Mouse (Mus musculus) heart, embryonic 13.5 days (tissue): Measurements from ENCODE around the gene Slitrk4. TPM values are rescaled to one million over a fixed set of nuclear protein-coding genes. Genes with fewer than 3 reads are reported as not detected.

ENCODE experiments used
- ATAC-seq: fragments of 200-750 bp; cut with Nextera tagmentation; 2 replicates; pipeline ENCODE4 v1.8.0; 2017; ENCODE audit warnings: moderate TSS enrichment; ENCODE audit not compliant: insufficient number of reproducible peaks, low FRiP score, low TSS enrichment; ENCODE audit errors: extremely low read depth
- H3K27ac ChIP-seq: fragments of 300-500 bp; sonication (generic); replicated peaks from 2 replicates; pipeline ENCODE4 v1.5.1; 2015; ENCODE audit warnings: moderate library complexity, mild to moderate bottlenecking, inconsistent platforms
- H3K27me3 ChIP-seq: fragments of 300-500 bp; sonication (generic); replicated peaks from 2 replicates; pipeline ENCODE4 v1.6.1; 2015; ENCODE audit warnings: mild to moderate bottlenecking, inconsistent platforms
- H3K36me3 ChIP-seq: fragments of 300-500 bp; sonication (generic); 2 replicates; pipeline ENCODE4 v1.6.1; 2015; ENCODE audit warnings: mild to moderate bottlenecking, inconsistent platforms
- H3K4me1 ChIP-seq: fragments of 300-500 bp; sonication (generic); 2 replicates; pipeline ENCODE4 v1.6.1; 2015; ENCODE audit warnings: inconsistent platforms
- H3K4me2 ChIP-seq: fragments of 300-500 bp; sonication (generic); 2 replicates; pipeline ENCODE4 v1.6.1; 2015; ENCODE audit warnings: inconsistent platforms, mild to moderate bottlenecking, moderate library complexity
- H3K4me3 ChIP-seq: fragments of 300-500 bp; sonication (generic); 2 replicates; pipeline ENCODE4 v1.5.1; 2015; ENCODE audit warnings: moderate library complexity, mild to moderate bottlenecking, inconsistent platforms
- H3K9ac ChIP-seq: fragments of 300-500 bp; sonication (generic); 2 replicates; pipeline ENCODE4 v1.6.1; 2015; ENCODE audit warnings: inconsistent platforms, mild to moderate bottlenecking, moderate library complexity
- H3K9me3 ChIP-seq: fragments of 300-500 bp; sonication (generic); 2 replicates; pipeline ENCODE4 v1.6.1; 2016; ENCODE audit warnings: inconsistent platforms
- WGBS: fragments of 180-500 bp; shearing (Covaris S2); methylation state at CpG from one replicate; pipeline ENCODE4 v1.1.7; 2015; ENCODE audit warnings: mixed read lengths; 5-methylcytosine and 5-hydroxymethylcytosine counted together
- polyA plus RNA-seq: library from polyadenylated mRNA; unstranded; fragments of >200 nt; fragmentation: Nextera tagmentation; extraction: Ambion mirVana; gene quantifications from 2 replicates; pipeline ENCODE4 v1.2.1, GENCODE M21; 2015

The Slitrk4 gene
- 9.9 and 11.1 TPM in 2 replicates for polyA plus RNA-seq

DNA sequence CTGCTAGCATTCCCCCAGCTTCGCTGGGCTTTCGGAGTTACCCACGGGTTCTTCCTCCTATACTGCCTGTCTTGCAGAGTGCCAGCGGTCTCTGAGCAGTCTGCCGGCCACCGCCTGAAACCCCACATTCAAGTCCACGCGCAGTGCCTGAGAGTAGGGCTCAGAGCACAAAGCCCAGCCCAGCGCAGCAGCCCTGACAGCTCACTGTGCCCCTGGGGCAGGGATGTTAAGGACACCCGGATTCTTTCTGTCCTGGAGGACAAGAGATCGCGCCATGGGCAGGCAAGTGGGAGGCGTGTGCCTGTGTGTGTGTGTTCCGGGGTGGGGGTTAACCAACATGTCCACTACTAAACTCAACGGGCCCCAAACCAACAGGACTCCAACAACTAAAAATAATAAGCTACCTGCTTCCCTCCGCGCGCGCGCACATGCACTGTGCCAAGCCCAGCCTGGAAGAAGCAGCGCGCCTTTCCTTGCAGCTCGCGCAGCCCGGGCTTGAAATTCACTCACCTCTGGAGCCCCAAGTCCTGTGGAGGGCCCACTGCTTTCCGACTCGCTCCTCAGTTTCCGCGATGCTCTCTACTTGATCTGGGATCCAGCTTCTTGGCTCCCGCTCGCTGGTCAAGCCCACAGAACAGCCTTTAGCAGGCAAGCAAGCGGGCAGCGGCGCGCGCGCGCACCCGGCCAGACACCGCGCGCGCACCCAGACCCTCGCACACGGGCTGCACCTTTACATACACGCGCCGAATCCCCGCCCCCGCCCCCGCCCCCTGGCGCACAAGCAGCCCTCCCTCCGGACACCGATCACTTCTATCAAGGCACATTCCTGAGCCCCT lies at the start of gene Slitrk4:
TSS of gene Slitrk4 (minus strand) at position 707 of the 836 bp plus-strand sequence.
- H3K36me3 ChIP-seq, result no peaks in the 10 kb centered on the region
- H3K4me3 ChIP-seq, result peak within 1 kb of the TSS; percentile 61
- H3K27me3 ChIP-seq, result no peaks in the 10 kb centered on the region; the same call in 1 of the 2 replicates
- peak within 1 kb of the TSS; percentile 80 for H3K9ac ChIP-seq
- ATAC-seq, result no peak
- no peaks in the 10 kb centered on the region for H3K4me1 ChIP-seq
- H3K27ac ChIP-seq, result peak within 1 kb of the TSS; percentile 58
- no peaks in the 10 kb centered on the region for H3K9me3 ChIP-seq
- peak within 1 kb of the TSS; percentile 72 for H3K4me2 ChIP-seq
- WGBS, result 5% methylated on average over 49 of the region's 54 CpGs

DNA sequence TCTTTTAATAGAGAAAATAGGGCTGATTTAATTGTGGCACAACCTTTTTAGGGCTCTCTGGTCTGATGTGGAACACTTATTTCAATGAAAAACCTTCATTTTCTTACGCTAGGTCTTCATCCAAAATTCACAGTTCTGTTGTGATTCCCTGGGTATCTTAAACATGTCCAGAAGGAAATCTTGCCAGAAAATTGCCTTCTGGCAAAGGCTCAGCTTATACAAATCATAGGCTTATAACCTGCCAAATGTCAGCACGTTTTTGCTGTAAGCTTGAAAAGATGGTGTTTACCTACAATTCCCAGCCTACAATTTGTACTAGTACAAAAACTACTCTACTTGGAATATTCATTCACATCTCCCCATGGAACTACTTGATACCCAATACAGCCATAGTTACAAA lies 42.7 kb upstream of the Slitrk4 start:
- Histone ChIP-seq H3K4me1 (no peaks in the 10 kb centered on the region), H3K9ac (no peak overlapping the region), H3K27me3 (no peaks in the 10 kb centered on the region), H3K4me3 (no peak overlapping the region), H3K4me2 (no peak overlapping the region), H3K9me3 (no peaks in the 10 kb centered on the region), H3K36me3 (no peaks in the 10 kb centered on the region), H3K27ac (no peak overlapping the region)
- ATAC-seq, result no peak
- WGBS, result 59% methylated on average over 2 of the region's 2 CpGs

DNA sequence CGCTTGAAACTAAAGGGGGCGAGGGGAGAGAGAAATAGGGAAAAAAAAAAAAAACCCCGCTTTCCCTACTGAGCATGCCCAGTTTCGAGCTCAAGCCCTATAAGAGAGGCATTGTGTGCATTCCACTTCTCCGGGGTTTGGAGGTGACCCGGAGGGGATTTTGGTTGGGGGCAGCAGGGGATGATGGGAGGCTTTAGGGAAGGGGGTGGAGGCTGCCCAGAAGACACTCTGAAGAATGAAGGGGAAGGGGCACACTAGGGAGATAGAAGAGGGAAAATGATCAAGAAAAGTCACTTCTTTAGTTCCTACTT lies 1.1 kb upstream of the Slitrk4 start:
- H3K4me1 ChIP-seq, result no peaks in the 10 kb centered on the region
- no peaks in the 10 kb centered on the region for H3K9me3 ChIP-seq
- ATAC-seq, result no peak
- no peaks in the 10 kb centered on the region for H3K36me3 ChIP-seq
- 0 out of 2 replicates have a peak overlapping the region, but pooled peaks have one; percentile 28 for H3K9ac ChIP-seq
- no peaks in the 10 kb centered on the region; the same call in 1 of the 2 replicates for H3K27me3 ChIP-seq
- 15% methylated on average over 6 of the region's 6 CpGs for WGBS
- peak overlapping the region; percentile 72 for H3K4me2 ChIP-seq
- H3K4me3 ChIP-seq, result peak overlapping the region; percentile 61
- H3K27ac ChIP-seq, result no peak overlapping the region

DNA sequence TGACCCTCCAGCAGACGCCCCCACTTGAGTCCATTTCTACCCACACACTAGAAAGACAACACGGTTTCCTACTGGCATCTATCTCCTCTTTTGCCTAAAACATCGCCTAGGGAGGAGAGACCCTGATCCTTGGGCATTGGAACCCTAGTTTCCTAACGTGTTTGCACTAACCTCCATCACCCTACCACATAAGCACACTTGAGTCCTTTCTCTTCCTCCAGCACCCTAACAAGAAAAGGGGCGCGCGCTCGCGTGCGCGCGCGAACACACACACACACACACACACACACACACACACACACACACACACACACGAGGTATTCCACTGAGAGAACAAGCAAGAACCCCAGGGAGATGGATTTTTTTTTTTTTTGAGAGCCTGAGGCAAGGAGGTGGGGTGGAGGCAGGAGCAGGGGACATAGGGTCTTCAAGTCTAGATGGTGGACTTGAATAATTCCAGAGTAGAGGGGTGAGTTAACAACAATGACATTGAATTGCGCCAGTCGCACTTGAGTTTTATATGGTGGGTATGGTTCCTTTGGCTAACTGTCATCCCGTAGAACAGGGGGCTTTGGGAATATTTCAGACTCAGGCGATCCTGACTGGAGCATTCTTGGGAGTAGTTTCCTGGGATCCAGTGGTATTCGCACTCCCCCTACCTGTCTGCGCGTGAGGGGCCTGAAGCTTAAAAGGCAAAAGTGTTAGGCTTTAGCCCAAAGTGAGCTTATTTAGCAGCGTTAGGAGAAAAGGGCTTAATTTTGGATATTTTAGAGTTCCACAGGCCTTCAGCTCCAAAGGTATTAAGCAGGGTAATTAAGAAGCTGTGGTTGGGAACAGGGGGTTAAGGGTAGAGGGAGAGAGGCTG lies 562 bp upstream of the Slitrk4 start:
- Histone ChIP-seq H3K4me1 (no peaks in the 10 kb centered on the region), H3K27me3 (no peaks in the 10 kb centered on the region; the same call in 1 of the 2 replicates), H3K9ac (peak overlapping the region; percentile 80; the same call in 1 of the 2 replicates), H3K4me3 (peak overlapping the region; percentile 61), H3K4me2 (peak overlapping the region; percentile 72), H3K36me3 (no peaks in the 10 kb centered on the region), H3K9me3 (no peaks in the 10 kb centered on the region), H3K27ac (no peak overlapping the region; the same call in 1 of the 2 replicates)
- WGBS, result 11% methylated on average over 22 of the region's 22 CpGs
- no peak for ATAC-seq

DNA sequence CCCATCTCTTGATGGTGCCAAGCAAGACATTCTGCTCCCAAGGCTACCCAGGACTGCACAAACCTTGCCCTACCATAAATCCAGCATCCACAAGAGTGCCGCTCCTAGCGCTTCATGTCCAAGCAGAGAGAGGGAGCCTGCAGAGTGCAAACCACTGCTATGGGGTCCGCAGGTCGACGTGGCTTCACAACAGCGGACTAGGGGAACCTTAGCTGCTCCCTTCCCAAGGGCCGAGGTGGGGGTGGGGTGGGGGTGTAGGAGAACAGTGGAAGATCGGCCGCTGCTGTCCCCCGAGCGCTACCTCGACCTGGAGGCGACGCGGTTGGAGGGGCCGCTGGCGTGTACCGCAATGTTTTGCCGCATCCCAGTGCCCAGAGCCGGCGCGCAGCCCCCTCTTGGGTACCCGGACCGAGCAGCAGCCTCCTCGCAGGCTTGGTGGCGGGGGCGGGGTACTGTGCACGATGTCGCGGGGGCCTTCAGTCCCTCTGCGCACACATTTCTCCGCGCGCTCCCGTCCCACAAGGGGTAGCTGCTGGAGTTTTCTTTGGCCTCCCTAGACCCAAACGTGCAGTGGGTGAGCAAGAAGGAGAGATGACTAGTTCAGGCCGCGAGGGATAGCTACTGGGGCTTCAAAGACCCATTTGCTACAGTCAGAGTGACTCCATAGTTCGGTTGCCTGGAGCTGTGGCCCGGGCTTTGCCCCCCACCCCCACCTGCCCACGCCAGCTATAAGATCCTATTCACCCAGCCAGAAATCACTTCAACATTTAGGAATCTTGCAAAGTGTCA lies 1.1 kb downstream of the Slitrk4 start:
- no peak for ATAC-seq
- H3K4me2 ChIP-seq, result peak overlapping the region; percentile 72
- peak overlapping the region; percentile 61 for H3K4me3 ChIP-seq
- peak overlapping the region; percentile 58; the same call in 1 of the 2 replicates for H3K27ac ChIP-seq
- no peaks in the 10 kb centered on the region for H3K4me1 ChIP-seq
- no peaks in the 10 kb centered on the region; the same call in 1 of the 2 replicates for H3K27me3 ChIP-seq
- no peaks in the 10 kb centered on the region for H3K36me3 ChIP-seq
- H3K9me3 ChIP-seq, result no peaks in the 10 kb centered on the region
- WGBS, result 5% methylated on average over 40 of the region's 41 CpGs
- peak overlapping the region; percentile 80 for H3K9ac ChIP-seq

DNA sequence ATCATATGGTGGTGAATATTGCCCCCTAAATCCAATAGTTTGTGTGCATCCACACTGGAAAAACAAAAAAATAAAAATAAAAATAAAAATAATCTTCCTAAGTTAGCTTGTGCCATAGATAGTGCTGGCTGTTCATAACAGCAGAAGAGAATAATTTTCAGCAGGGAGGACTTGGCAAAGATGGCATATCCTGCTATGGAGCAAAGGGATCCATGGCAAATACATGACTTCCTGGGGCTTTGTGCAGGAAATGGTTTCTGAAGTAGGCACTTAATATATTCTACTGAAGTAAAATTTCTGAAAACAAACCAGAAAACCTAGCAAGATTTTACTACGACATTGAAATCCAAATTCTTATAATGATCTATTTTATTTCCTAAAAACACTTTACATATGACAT lies 13.3 kb downstream of the Slitrk4 start:
- no peak for ATAC-seq
- 52% methylated on average over 1 of the region's 1 CpGs for WGBS

More for the DNA sequence above, 13.3 kb downstream of the Slitrk4 start:
- Histone ChIP-seq H3K36me3 (no peaks in the 10 kb centered on the region), H3K9me3 (no peaks in the 10 kb centered on the region), H3K4me2 (no peak overlapping the region), H3K4me1 (no peaks in the 10 kb centered on the region), H3K4me3 (no peak overlapping the region), H3K27ac (no peak overlapping the region), H3K27me3 (no peaks in the 10 kb centered on the region), H3K9ac (no peak overlapping the region)

Other genes starting within 250 kb of the Slitrk4 start
- gene Gm6760, start 124.8 kb downstream of the Slitrk4 start, polyA plus RNA-seq, result not detected in 2 replicates
- 0.09 TPM in 1 of 2 replicates, not detected in the other for gene 3830417A13Rik, start 103.4 kb downstream of the Slitrk4 start, polyA plus RNA-seq